Mouse (Mus musculus) brain, adult 2 months (tissue): Measurements from ENCODE around the gene Tubg1.

ENCODE experiments used
- DNase-seq: peaks from one replicate; pipeline ENCODE4 v3.0.0; 2011; ENCODE audit warnings: low read depth, low spot score

Gene Tubg1

GRCm38 (mm10) chr11:101119761-101120544, at the start of gene Tubg1, which contains the start of gene Retreg3:
TSS of gene Tubg1 (plus strand) at chr11:101119938.
TSS of gene Retreg3 (minus strand) at chr11:101119893.
- DNase-seq = peak; percentile 100

GRCm38 (mm10) chr11:101070189-101070527, 49.6 kb upstream of the Tubg1 start:
- DNase-seq = no peak

- peak; percentile 26 for DNase-seq
Measured at GRCm38 (mm10) chr11:101070987-101071386, 48.8 kb upstream of the Tubg1 start.

DNA sequence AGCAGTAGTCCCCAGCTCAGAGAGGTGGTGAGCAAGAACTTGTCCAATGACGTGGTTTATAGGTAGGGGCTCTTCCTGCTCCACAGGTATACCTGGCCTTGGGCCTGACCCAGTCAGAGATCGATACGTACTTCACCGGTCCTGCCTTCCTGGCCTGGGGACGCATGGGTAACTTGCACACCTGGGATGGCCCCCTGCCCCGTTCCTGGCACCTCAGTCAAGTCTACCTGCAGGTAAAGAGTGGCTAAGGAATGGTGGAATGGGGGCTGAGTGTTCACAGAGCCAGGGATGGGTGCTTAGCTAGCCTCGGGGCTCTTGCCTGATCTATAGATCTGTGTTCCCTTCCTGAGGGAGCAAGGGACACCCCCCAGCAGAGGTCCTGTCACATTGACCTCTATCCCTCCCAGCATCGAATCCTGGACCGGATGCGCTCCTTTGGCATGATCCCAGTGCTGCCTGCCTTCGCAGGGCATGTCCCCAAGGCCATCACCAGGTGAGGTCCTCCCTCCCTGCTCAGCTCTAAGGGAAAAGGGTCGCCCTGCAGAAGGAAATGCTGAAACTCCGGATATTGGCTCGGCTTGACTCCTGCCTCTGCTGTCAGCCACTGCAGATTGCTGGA, 47.8 kb upstream of the Tubg1 start:
- DNase-seq = no peak

DNA sequence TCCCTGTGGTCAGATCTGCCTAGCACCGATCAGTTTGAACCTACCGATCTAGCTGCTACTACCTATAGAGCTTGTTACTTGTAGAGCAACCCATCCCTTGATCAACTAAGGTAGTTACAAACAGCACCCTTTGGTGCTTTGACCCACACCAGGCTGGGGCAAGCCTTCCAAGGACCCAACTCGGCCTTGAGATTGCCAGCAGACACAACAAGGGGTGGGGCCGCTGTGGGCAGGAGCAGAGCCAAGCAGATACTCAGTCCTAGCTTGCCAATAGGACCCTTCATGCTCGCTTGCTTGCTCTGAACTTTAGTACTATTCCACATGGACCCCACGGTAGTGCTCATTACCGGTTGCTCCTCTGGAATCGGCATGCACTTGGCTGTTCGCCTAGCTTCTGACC, 41.6 kb upstream of the Tubg1 start, which contains the start of gene Hsd17b1:
Gene Hsd17b1, plus strand, starts transcription at position 291 of the 400 bp plus-strand sequence.
- no peak for DNase-seq

DNA sequence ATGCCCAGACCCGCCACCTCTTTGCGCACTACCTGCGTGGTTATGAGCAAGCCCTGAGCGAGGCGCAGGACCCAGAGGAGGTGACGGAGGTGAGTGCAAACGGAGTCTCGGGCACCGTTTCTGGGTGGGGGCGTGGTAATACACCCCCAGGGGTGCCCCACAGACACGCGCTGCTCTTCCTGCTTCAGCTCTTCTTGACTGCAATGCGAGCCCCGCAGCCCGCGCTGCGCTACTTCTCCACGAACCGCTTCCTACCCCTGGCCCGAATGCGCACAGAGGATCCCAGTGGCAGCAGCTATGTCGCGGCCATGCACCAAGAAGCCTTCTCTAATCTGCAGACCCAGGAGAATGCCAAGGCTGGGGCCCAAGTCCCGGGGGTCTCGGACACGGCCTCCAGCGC, 40.0 kb upstream of the Tubg1 start:
- DNase-seq = no peak

DNA sequence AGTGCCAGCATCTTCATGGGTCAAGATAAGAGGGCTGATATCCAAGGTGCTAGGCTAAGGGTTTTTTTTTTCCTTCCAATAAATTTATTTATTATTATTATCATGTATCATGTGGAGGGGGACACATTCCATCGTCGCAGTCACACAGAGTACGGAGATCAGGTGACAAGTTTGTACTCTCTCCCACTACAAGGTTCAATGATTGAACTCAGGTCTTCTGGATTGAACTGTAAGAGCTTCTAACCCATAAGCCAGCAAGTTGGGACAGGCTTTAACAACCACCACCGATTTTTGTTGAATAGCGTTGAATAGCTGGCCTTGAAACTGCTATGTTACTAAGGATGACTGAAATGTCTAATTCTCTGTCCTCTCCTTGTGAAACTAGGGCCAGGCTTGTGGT, 39.3 kb upstream of the Tubg1 start:
- no peak for DNase-seq

DNA sequence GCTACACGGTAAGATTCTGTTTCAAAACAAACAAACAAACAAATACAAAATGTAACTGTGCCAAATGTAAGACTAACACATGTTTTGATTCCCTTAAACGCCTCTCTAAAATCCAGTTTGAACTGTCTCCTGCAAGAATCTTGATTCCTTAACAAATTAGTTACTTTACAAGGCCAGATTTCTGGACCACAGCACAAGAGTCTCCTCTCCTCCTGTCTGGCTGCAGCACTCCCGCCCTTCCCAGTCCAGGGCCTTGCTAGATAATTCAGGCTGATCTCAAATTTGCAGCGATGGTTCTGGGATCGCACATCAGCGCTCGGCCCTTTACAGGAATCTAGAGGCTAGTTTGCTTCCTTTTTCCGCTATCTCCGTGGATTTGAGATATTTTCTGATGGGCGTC, 38.1 kb upstream of the Tubg1 start:
- DNase-seq = no peak

DNA sequence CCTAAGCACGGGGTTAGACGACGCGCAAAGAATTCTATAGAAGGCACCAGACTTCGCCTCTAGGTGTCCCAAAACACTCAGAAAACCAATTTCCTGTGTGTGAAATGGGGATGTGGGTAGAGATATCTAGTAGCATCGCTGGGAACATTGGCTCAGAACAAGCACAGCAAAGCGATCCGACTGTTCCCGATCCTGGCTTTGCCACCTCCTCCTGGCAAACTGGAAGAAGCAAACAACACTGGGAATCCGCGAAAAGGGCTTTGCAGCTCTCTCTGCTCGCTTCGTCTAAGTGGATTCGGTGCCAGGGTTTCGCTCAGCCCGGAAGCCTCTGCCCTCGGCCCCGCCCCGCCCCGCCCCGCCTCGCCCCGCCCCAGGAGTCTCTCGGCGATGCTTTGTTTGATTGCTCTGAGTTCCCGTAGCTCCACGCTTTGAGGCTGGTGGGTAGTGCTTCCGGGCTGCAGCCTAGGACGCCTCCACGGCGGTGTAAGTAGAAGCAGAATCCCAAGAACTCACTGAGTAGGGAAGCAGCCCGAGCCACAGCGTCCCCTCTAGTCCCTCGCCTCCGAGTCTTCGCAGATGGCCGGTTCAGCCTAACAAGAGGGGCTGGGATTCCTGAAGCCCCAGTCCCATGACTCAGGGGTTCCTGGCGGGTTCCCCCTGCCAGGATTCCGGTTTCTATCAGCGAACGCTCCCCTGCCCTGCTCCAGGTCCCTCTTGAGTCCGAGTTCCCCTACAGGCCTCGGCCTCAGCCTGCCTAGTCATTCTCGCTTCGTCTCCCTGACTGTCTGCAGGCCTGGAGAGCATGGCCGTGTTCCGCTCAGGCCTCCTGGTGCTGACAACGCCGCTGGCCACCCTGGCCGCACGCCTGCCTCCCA, 37.3 kb upstream of the Tubg1 start, which contains the start of gene Coasy:
Gene Coasy, plus strand, starts transcription at position 358 of the 875 bp plus-strand sequence.
- DNase-seq = peak; percentile 98

DNA sequence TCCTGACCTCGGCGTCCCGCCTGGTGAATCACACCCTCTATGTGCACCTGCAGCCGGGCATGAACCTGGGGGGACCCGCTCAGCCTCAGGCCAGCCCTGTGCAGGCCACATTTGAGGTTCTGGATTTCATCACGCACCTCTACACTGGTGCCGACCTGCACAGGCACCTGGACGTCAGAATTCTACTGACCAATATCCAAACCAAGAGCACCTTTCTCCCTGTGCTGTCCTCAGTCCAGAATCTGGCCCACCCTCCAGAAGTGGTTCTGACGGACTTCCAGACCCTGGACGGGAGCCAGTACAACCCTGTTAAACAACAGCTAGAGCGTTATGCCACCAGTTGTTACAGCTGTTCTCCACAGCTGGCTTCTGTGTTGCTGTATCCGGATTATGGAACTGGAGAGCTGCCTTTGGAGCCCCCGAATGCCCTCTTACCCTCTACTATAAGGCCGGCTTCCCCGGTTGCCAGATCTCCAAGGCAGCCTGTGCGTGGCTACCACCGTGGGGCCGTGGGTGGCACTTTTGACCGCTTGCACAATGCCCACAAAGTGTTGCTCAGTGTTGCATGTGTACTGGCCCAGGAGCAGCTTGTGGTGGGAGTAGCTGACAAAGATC, 36.5 kb upstream of the Tubg1 start:
- DNase-seq = no peak

DNA sequence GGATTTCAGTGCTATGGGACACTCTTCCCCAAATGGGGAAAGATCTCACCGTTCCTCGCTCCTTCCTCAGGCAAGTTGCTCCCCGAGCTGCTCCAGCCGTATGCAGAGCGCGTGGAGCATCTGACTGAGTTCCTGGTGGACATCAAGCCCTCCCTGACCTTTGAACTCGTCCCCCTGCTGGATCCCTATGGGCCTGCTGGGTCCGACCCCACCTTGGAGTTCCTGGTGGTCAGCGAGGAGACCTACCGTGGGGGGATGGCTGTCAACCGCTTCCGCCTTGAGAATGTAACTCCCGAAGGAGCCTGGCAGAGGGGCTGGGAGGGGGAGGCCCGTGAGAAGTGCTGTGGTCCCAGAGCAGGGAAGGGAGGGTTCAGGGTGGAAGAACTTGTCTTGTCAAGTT, 35.5 kb upstream of the Tubg1 start:
- DNase-seq = no peak

DNA sequence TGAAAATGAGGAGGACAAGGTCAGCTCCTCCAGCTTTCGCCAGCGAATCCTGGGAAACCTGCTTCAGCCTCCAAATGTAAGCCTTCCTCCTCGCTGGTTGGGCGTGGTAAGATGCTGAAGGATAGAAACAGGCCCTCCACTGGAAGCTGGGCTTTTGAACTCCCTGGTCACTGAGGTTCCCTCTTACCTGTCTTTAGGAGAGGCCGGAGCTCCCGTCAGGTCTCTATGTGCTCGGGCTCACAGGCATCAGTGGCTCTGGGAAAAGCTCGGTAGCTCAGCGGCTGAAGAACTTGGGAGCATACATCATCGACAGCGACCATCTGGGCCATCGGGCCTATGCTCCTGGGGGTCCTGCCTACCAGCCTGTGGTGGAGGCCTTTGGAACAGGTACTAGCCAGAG, 34.9 kb upstream of the Tubg1 start:
- no peak for DNase-seq

DNA sequence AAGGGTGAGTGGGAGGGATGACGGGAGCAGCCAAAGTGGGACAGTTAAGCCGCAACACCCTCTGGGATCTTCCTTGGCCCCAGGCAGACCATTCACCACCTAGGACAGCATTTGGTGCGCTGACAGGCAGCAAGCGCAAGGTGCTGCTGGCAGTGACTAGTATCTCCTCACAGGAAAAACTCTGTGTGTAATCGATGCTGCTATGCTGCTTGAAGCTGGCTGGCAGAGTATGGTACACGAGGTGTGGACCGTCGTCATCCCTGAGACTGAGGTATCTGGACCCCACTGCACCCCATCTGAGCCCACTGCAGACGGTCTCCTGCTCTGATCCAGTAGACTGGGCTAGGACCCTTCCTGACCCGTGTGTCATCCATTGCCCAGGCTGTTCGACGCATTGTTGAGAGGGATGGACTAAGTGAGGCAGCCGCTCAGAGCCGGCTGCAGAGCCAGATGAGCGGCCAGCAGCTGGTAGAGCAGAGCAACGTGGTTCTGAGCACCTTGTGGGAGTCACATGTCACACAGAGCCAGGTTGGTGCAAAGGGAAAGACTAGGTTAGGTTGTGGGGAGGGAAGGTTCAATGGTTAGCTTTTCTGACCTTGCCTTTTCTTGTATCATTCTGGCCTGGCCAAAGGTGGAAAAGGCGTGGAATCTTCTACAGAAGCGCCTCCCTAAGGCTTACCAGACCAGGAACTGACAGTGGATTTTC, 34.0 kb upstream of the Tubg1 start:
- no peak for DNase-seq

- peak; percentile 26 for DNase-seq
Measured at GRCm38 (mm10) chr11:101086323-101086674, 33.4 kb upstream of the Tubg1 start.

GRCm38 (mm10) chr11:101086756-101087681, 32.7 kb upstream of the Tubg1 start, which contains the start of gene Mlx:
TSS of gene Mlx (plus strand) at chr11:101087277.
- peak; percentile 98 for DNase-seq

DNA sequence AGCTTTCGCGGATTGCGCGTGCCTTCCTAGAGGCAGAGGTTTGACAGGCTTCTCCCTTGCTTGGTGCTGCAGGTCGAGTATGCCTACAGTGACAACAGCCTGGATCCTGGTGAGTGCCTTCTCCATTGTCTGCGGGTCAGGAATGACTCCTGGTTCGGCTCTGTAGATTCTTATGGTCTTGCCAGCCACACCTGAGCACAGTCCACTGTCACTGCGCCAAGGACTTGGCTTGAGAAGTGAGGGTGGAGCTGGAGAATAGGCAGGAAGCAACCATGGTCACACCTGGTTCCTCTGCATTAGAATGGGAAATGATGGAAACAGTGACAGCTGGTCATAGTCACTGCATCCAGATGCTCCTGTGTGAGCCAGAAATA, 32.1 kb upstream of the Tubg1 start:
- DNase-seq = peak; percentile 41

DNA sequence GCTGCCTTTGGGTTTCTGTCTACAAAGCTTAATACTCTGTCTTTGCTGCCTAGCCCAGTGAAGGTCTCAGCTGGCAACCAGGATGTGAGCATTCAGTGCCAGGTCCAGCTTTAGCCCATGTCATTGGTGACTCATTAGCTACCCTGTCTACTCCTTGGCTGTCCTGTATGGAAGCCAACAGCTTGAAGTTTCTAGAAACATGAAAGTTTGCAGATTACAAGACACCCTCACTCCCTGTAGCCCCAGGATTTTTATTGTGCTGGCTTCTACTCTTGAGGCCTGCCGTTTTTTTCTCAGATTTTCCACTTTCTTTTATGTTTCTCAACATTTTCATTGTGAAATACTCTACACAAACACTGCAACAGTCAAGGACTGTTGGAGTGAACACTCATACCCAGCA, 29.8 kb upstream of the Tubg1 start:
- DNase-seq = no peak

GRCm38 (mm10) chr11:101094930-101095313, 24.8 kb upstream of the Tubg1 start:
- DNase-seq = no peak

GRCm38 (mm10) chr11:101095314-101096024, 24.3 kb upstream of the Tubg1 start, which contains the start of gene Psmc3ip:
TSS of gene Psmc3ip (minus strand) at chr11:101095436.
- peak; percentile 98 for DNase-seq
